Mouse (Mus musculus): ENCODE data around the gene Itfg2. TPM values are rescaled to one million over a fixed set of nuclear protein-coding genes. Genes with fewer than 3 reads are reported as not detected.

Gene Itfg2
- total RNA-seq (2021), result 10 to 100 TPM; 21.1 to 26.3 TPM
- long read RNA-seq, transcript Itfg2-201 (12 exons, 2,320 nt), result major isoform, 30 of 41 reads
- long read RNA-seq, partial matches to known transcripts, result 2 of 41 reads
- long read RNA-seq, other reads (novel, unspliced or antisense), result 8 of 41 reads

DNA sequence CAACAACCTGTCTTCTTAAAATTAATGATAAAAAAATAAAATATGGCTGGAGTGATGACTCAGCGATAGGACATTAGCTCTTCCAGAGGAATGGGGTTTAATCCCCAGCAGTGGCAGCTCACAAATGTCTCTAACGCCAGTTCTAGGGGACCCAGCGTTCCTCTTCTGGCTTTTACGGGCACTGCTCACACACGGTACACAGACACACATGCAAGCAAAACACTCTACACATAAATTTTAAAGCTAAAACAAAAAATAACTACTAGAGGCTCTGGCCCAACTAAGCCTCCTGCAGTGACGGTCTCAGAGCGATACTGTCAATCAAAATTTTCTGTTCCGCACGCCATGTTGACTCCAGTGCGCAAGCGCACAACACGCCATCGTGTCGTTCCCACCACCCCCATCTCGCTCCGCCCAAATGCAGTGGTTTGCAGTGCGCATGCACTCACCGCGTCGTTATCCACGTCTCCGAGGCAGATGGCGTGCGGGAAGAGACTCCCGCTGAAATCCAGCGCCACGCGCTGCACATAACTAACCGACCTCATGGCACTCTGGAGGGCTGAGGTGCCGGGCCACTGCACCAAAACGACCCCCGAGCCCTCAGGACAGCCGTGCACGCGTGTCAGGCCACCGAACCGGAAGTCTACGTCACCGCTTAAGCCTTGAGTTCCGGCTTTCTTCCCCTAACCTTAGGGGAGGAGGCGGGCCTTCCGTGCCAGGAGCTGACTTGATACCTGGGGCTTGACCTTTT lies at the start of gene Itfg2:
Itfg2 (minus strand) TSS at position 663 of the 751 bp plus-strand sequence.
- DNase-seq (ENCODE audit: low spot score in 2 of 2), result peak; percentile 95 to 98

DNA sequence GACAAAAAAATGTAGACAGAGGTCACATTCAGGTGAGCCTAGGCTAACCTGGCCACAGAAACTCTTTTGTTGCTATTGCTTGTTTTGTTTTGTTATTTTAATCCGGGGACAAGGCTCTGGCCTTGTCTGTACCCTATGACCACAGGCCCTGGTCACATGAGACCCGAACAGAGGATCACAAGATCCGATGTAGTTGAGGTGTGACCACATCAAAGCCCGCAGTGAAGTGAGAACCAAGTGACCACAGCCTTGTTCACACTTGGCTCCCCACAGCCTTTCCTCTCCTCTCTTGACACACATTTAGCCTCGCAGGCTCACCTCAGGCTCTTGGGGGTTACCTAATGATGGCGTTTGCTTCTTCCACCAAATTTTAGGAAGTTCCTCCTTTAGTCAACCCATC lies 49.4 kb upstream of the Itfg2 start:
- DNase-seq (ENCODE audit: low spot score in 2 of 2), result no peak

- DNase-seq (ENCODE audit: low spot score in 2 of 2), result no peak
These were observed 44.7 kb upstream of the Itfg2 start for GRCm38 (mm10) chr6:128469451-128469850.

GRCm38 (mm10) chr6:128467298-128467697 lies 42.6 kb upstream of the Itfg2 start:
- DNase-seq (ENCODE audit: low spot score in 2 of 2), result no peak

GRCm38 (mm10) chr6:128466563-128466962 lies 41.8 kb upstream of the Itfg2 start:
- DNase-seq (ENCODE audit: low spot score in 2 of 2), result no peak

DNA sequence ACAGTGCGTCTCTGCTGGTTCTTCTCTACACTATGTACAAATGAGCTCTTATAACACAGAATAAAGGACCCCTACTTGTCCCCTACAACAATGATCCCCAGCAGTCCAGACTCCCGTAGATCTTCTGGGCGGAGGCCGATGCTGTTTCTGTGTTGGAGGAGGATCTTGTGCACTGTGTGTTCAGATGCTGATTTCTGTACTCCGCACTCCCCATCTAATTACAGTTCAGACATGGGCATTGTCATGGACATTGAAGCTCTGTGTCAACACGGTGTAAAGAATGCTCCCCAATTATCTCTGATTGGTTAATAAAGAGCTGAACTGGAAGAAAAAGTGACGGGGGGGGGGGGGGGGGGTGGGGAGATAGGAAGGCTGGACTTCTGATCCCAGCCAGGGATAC lies 41.3 kb upstream of the Itfg2 start:
- no peak for DNase-seq (ENCODE audit: low spot score in 2 of 2)

DNA sequence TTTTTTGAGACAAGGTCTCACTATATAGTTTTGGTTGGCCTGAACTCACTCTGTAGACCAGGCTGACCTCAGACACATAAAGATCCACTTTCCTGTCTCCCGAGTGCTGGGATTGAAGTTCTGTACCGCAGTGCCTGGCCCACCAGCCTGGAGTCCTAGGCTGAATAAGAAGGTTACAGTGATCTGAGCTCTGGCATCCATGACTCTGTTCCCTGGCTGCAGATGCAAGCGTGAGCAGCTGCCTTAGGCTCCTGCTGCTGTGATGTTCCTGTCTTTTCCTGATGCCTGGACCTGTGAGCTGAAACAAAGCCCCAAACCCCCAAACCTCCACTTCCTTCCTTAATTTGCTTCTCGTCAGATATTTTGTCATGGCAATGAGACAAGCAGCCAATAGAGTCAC lies 40.3 kb upstream of the Itfg2 start:
- no peak for DNase-seq (ENCODE audit: low spot score in 2 of 2)

DNA sequence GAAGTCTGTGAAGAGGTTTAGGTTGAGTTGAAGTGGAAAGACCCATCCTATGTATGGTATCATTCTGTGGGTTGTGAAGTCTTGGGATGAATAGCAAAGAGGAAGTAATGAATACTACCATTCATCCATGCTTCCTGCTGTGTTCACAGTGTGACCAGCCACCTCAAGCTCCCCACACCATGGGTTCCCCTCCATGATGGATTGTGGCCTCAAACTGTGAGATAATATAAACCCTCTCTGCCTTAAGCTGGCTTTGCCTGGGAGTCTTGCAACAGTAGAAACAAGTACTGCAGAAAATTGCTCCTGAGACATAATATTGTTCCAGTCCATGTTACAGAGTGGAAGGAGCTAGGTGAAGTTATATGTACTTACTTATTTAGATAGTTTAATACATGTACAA lies 36.9 kb upstream of the Itfg2 start:
- no peak for DNase-seq (ENCODE audit: low spot score in 2 of 2)

DNA sequence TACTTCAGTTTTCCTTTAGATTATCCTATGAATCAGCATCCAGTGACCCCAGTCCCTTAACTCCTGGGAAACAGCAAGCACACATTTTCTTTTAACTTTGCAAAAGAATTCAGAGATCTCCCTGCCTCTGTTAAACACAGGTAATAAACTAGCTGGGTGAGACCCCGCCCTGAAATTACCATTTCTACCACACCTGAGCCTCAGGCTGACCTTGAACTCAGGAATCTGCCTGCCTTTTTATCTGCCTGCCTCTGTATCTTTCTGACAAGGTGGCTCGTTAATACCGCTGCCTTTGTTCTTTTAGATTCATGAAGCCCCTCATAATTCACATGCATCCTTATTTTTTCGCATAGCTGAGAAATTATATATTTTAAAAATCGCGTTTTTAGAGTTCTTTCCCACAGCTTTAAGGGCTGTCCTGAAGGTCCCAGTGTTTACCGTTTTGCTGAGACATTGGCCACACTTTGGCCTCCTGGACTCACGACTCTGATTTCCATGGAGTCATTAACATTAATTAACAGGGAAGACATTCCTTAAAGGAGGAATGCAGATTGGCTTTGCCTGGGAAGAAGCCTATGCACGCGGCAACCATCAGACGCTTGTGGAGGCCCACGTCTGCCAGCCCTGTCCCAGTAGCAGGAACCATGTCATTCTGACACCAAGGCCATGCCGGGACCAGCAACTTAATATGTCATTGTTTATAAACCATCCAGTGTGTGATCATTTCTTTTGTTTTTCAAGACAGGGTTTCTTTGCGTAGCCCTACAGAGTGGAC lies 36.2 kb upstream of the Itfg2 start:
- no peak for DNase-seq (ENCODE audit: low spot score in 2 of 2)

- no peak for DNase-seq (ENCODE audit: low spot score in 2 of 2)
These were observed 35.6 kb upstream of the Itfg2 start for GRCm38 (mm10) chr6:128460321-128460720.

GRCm38 (mm10) chr6:128457186-128457585 lies 32.5 kb upstream of the Itfg2 start:
- no peak for DNase-seq (ENCODE audit: low spot score in 2 of 2)

- DNase-seq (ENCODE audit: low spot score in 2 of 2), result peak; percentile 62 to 76
These were observed 31.3 kb upstream of the Itfg2 start for GRCm38 (mm10) chr6:128455835-128456605.

- no peak for DNase-seq (ENCODE audit: low spot score in 2 of 2)
These were observed 22.3 kb upstream of the Itfg2 start for GRCm38 (mm10) chr6:128447063-128447462.

DNA sequence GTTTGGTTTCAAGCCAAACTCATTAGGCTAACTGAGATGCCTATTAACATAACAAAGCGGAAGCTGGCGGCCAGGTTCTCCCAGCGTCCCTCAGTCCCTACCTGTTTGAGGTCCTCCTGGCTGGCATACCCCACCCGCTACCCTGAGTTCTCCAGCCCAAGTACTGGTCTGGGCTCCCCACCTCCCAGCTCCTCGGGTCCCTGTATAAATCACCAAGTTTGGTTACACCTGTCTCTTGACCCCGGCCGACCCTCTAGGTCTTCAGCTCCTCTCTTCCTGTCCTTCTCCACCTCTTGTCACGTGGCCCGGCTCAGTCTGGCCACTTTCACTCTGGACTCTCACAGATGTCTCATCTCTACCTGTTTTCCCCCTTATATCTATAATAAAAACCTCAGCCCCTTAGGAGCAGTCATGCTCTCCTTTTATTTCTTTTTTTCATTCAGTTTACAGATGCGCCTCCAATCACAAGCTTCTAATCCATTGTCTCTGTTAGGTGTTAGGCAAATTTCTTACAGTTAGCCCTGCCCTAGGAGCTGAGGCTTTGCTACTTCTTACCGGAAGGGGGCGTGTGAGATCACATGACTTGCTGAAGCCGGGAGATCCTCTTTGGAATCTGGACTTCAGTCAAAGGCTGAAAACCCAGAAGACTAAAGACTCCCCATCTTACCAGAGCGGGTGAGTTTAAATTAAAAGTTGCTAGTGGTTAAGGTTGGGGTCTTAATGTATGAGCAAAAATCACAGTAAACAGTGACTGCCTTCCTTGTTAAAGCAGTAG lies 21.2 kb upstream of the Itfg2 start:
- peak in 1 of 2 experiments; percentile 70 for DNase-seq (ENCODE audit: low spot score in 2 of 2)

DNA sequence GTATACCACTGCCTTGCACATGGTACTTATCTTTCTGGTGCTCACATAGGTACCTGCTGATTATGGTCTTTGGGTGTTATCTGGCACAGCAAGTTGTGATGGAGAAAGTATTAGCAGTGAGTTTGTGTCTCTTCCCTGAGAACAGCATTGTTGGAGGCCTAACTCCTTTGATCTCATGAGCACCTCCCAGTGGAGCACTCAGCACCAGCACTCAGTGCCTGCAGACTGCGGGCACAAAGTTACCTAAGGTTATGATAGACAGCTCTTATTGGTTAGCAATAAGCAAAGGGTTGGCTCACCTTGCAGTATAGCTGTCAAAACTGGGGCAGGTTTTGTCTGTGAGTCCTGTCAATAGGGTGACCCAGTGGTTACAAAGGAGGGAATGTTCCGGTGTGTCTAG lies 15.5 kb upstream of the Itfg2 start:
- DNase-seq (ENCODE audit: low spot score in 2 of 2), result no peak

GRCm38 (mm10) chr6:128438871-128439341 lies 14.2 kb upstream of the Itfg2 start:
- DNase-seq (ENCODE audit: low spot score in 2 of 2), result peak in 1 of 2 experiments; percentile 46

DNA sequence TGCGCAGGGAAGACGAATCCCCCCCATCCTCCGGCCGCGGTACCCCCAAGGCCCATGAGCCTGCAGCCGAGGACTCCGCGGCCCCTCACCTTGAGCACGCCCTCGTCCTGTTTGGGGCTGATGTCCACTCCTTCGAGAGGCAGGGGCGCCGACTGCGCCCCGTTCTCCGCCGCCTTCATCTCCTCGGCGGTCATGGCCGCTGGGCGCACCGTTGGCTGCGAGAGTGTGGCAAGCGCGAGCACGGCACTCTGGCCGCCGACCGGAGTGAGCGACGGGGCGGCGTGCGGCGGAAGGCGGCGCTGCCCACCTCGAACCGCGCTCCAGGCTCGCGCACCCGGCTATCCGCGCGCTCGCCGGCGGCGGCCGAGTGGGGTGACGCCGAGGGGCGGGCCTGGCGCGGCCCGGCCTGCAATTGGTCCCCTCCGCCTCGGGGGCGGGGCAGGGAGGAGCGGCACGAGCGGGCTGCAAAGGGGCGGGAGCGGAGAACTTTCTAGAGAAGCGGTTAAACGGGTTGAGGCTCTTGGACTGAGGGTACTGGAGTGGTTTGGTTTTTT lies 13.7 kb upstream of the Itfg2 start, which contains the start of gene Fkbp4:
Fkbp4 (minus strand) TSS at position 361 of the 554 bp plus-strand sequence.
- peak; percentile 93 to 94 for DNase-seq (ENCODE audit: low spot score in 2 of 2)

DNA sequence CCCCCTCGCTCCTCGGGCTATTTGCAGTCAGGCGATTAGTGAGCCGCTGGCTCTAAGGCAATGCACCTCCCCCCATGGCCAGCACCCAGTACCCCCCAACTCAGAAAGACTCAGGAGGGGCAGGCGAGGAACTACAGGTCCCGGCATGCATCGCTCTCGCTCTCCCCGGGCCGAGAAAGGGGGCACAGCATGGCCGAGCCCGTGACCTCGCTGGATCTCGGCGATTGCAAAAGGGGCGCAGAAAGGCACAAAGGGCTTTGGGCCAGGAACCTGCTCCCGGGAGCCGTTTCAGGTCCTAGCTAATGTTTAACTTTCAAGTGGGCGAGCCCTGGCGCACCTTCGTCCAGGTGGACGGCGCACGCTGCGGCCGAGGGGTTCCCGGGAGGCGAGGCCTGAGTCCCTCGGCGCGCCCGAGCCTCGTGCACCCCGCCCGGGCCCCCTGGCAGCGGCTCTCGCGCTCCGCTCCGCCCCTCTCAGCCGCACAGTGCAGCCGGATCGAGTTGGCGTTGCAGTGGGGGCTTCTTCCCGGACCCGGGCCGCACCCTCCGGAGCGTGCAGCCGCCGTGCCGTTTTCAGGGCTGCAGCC lies 13.1 kb upstream of the Itfg2 start:
- DNase-seq (ENCODE audit: low spot score in 2 of 2), result peak in 1 of 2 experiments; percentile 49

DNA sequence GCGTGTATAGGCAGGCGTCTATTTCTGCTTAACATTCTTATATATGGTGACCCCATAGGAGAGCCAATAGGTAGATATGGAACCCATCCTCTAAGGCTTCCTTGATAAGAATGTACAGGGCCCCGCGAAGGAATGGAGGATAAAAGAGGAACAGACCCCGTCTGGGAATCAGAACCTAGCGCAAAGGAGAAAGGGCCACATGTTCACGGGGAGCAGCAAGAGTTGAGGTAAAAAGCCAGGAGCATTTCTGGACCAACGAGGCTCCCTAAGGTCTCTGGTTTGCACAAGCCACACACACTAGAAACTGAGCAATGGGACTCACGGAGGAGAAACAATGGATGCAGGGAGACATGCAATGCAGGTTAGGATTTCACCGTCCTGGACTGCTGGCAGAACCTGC lies 12.6 kb upstream of the Itfg2 start:
- no peak for DNase-seq (ENCODE audit: low spot score in 2 of 2)
